Mouse (Mus musculus) liver, adult 2 months (tissue): ENCODE results near the gene Wnk4. TPM values are rescaled to one million over a fixed set of nuclear protein-coding genes. Genes with fewer than 3 reads are reported as not detected.

Experiments used
- DNase-seq: peaks from one replicate; pipeline ENCODE4 v3.0.0-alpha.2; 2011; ENCODE audit warnings: low read depth, low spot score; ENCODE audit errors: extremely low read depth
- H3K27ac ChIP-seq: fragments of 200-500 bp; replicated peaks from 2 replicates; pipeline ENCODE4 v1.5.1; 2012; ENCODE audit warnings: low read depth, mild to moderate bottlenecking, control low read depth, inconsistent platforms, low read length; ENCODE audit not compliant: insufficient read depth
- H3K27me3 ChIP-seq: fragments of 200-500 bp; 2 replicates; pipeline ENCODE4 v1.6.1; 2012; ENCODE audit warnings: mild to moderate bottlenecking, moderate library complexity, low read length, inconsistent platforms; ENCODE audit not compliant: control insufficient read depth, insufficient read depth
- H3K36me3 ChIP-seq: fragments of 200-500 bp; 2 replicates; pipeline ENCODE4 v1.6.1; 2012; ENCODE audit warnings: low read length, inconsistent platforms; ENCODE audit not compliant: control insufficient read depth, insufficient read depth
- H3K4me1 ChIP-seq: fragments of 200-500 bp; 2 replicates; pipeline ENCODE4 v1.6.1; 2011; ENCODE audit warnings: low read length; ENCODE audit not compliant: control insufficient read depth, insufficient read depth
- H3K4me3 ChIP-seq: fragments of 200-500 bp; 2 replicates; pipeline ENCODE4 v1.5.1; 2011; ENCODE audit warnings: low read depth, mild to moderate bottlenecking, control low read depth, low read length, moderate library complexity; ENCODE audit not compliant: insufficient read depth
- H3K79me2 ChIP-seq: fragments of 200-500 bp; 2 replicates; pipeline ENCODE4 v1.6.1; 2012; ENCODE audit warnings: inconsistent platforms, mild to moderate bottlenecking, low read length, moderate library complexity; ENCODE audit not compliant: control insufficient read depth, insufficient read depth
- H3K9ac ChIP-seq: fragments of 200-500 bp; 2 replicates; pipeline ENCODE4 v1.6.1; 2012; ENCODE audit warnings: low read depth, mild to moderate bottlenecking, control low read depth, inconsistent platforms, low read length
- CTCF ChIP-seq: fragments of 200-500 bp; IDR thresholded peaks from 2 replicates; pipeline ENCODE4 v1.5.1; 2011; ENCODE audit warnings: low read depth, low read length, control low read depth
- POLR2A ChIP-seq: fragments of 200-500 bp; IDR thresholded peaks from 2 replicates; pipeline ENCODE4 v1.6.1; 2011; ENCODE audit warnings: low read length, control low read depth; ENCODE audit not compliant: insufficient read depth; ENCODE audit errors: extremely low read depth
- WGBS: fragments of 180-500 bp; shearing (Covaris S2); methylation state at CpG from one replicate; pipeline ENCODE4 v1.1.7; 2018; 5-methylcytosine and 5-hydroxymethylcytosine counted together
- polyA plus RNA-seq: library from polyadenylated mRNA; depleted of rRNA; stranded (reverse); fragments of >200 nt; gene quantifications from 2 replicates; pipeline ENCODE4 v1.2.3, GENCODE M21; 2012
- total RNA-seq: library from RNA; depleted of rRNA; stranded (reverse); fragments of >200 nt; gene quantifications from 2 replicates; pipeline ENCODE4 v1.2.3, GENCODE M21; 2014

Gene Wnk4
- total and polyA plus RNA-seq, 2 experiments = 0.37 to 1.1 TPM

DNA sequence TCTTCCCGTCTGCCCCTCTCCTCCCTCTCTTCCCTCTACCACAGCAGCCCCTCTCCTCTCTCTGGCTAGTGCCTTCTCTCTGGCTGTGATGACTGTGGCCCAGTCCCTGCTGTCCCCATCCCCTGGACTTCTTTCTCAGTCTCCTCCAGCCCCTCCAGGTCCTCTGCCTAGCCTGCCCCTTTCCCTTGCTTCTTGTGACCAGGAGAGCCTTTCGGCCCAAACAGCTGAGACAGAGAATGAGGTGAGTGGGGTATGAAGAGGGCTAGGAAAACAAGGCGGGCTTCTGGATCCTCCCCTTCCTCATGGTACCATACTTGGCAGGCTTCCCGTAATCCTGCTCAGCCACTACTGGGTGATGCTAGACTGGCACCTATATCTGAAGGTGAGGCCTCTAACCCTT lies 14.9 kb downstream of the Wnk4 start:
- no peaks in the 10 kb centered on the region for H3K79me2 ChIP-seq
- WGBS = 87% methylated on average over 4 of the region's 4 CpGs

GRCm38 (mm10) chr11:101276319-101277070 lies 16.1 kb downstream of the Wnk4 start:
- H3K27ac ChIP-seq = no peak overlapping the region
- DNase-seq = no peak
- peaks cover 9% of the 10 kb centered on the region for H3K4me1 ChIP-seq
- TF ChIP-seq CTCF (no peak), POLR2A (no peak)
- WGBS = 82% methylated on average over 27 of the region's 27 CpGs
- H3K36me3 ChIP-seq = no peaks in the 10 kb centered on the region
- no peak overlapping the region for H3K9ac ChIP-seq
- no peak overlapping the region for H3K4me3 ChIP-seq
- no peaks in the 10 kb centered on the region for H3K79me2 ChIP-seq
- no peaks in the 10 kb centered on the region for H3K27me3 ChIP-seq

More for the DNA sequence above, 14.9 kb downstream of the Wnk4 start:
- TF ChIP-seq CTCF (no peak), POLR2A (no peak)
- no peaks in the 10 kb centered on the region for H3K36me3 ChIP-seq
- no peak for DNase-seq
- H3K4me1 ChIP-seq = peaks cover 9% of the 10 kb centered on the region
- H3K4me3 ChIP-seq = no peak overlapping the region
- no peak overlapping the region for H3K27ac ChIP-seq
- H3K9ac ChIP-seq = no peak overlapping the region
- H3K27me3 ChIP-seq = no peaks in the 10 kb centered on the region

- 26% methylated on average over 12 of the region's 12 CpGs for WGBS
- Histone ChIP-seq H3K27me3 (no peaks in the 10 kb centered on the region), H3K27ac (peak overlapping the region; percentile 75), H3K9ac (peak overlapping the region; percentile 86), H3K79me2 (no peaks in the 10 kb centered on the region), H3K36me3 (no peaks in the 10 kb centered on the region), H3K4me1 (peaks cover 9% of the 10 kb centered on the region), H3K4me3 (peak overlapping the region; percentile 92)
- no peak for TF ChIP-seq POLR2A
- TF ChIP-seq CTCF = no peak
- peak; percentile 83 for DNase-seq
These were observed 17.2 kb downstream of the Wnk4 start for GRCm38 (mm10) chr11:101277381-101278222.

- peak; percentile 2; the same call in 1 of the 2 replicates for TF ChIP-seq CTCF
- peak; percentile 64 for TF ChIP-seq POLR2A
These were observed 18.1 kb downstream of the Wnk4 start, which contains the start of the genes Cntd1 and Coa3 for GRCm38 (mm10) chr11:101278223-101279192. Gene Cntd1, plus strand, starts transcription at chr11:101279012. Gene Coa3, minus strand, starts transcription at chr11:101279114.

DNA sequence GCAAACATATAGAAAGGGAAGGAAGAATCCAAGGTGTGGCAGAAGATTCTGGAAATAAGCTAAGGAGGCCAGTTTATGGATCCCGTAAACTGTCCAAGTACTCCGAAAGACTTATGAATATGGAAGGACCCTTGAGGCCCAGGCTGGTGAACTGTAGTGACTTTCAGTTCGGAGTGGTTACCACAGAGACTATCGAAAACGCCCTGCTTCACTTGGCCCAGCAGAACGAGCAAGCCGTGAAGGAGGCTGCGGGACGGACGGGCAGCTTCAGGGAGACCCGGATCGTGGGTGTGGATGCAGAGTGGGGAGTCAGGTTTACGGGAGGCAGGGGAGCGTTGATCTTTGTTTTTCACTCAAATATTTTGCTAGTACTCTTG lies 18.8 kb downstream of the Wnk4 start:
- Histone ChIP-seq H3K4me3 (no peak overlapping the region), H3K36me3 (no peaks in the 10 kb centered on the region), H3K4me1 (peaks cover 9% of the 10 kb centered on the region), H3K27me3 (no peaks in the 10 kb centered on the region), H3K79me2 (no peaks in the 10 kb centered on the region), H3K27ac (no peak overlapping the region), H3K9ac (no peak overlapping the region)
- WGBS = 59% methylated on average over 14 of the region's 14 CpGs
- TF ChIP-seq POLR2A (no peak), CTCF (no peak)
- no peak for DNase-seq

More at GRCm38 (mm10) chr11:101278223-101279192, 18.1 kb downstream of the Wnk4 start, which contains the start of the genes Cntd1 and Coa3:
- whole genome bisulfite sequencing = 4% methylated on average over 45 of the region's 45 CpGs
- H3K9ac ChIP-seq = peak within 1 kb of the TSS; percentile 86
- peak; percentile 94 for DNase-seq
- H3K27ac ChIP-seq = peak within 1 kb of the TSS; percentile 75
- H3K79me2 ChIP-seq = no peaks in the 10 kb centered on the region
- H3K27me3 ChIP-seq = no peaks in the 10 kb centered on the region
- no peaks in the 10 kb centered on the region for H3K36me3 ChIP-seq
- H3K4me1 ChIP-seq = peaks cover 9% of the 10 kb centered on the region
- H3K4me3 ChIP-seq = peak within 1 kb of the TSS; percentile 92
